Mouse (Mus musculus): Measurements from ENCODE around the gene Rad51b. TPM values are rescaled to one million over a fixed set of nuclear protein-coding genes. Genes with fewer than 3 reads are reported as not detected.

Rad51b gene
- polyA plus RNA-seq, 1 experiment from 2014 or later, result 2.7 TPM

DNA sequence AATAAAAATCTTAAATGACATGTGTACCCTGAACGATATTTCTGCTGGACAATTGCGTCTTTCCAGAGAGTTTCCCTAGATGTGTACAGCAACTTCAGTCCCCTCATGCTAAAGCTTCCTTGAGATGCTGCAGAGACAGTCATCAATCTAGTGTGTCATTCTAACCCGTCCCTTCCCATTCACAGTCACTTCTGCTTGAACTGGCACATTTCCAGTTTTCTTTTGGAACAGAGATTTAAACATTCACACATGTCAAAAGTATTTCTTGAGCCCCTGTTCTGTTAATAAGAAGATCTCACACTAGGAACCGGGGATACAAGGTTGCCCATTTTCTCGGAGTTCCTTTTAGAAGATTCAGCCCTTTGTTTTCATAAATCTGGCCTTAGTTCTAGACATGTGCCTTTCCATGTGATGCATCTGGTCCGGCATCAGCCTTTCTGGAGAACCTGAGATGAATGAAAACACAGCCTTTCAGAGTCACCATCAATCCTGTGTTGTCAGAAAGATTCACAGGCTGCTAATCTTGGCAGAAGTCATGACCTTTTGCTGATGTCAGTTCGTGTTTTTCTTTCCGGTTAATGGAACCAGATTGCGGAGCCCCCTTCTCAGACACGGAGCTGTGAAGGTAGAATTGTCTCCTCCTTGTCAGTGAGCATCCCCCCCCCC, 448.9 kb downstream of the Rad51b start:
- H3K4me2 ChIP-seq (ENCODE audit: low read length), result no peak overlapping the region
- no peak overlapping the region for H3K4me3 ChIP-seq (ENCODE audit: low read length)
- H3K27me3 ChIP-seq (replicated peaks; ENCODE audit: control insufficient read depth, insufficient read depth, low read length), result no peaks in the 10 kb centered on the region
- no peak for ATAC-seq
- no peaks in the 10 kb centered on the region for H3K9me3 ChIP-seq (ENCODE audit: control insufficient read depth, low read length)
- 28% methylated on average over 10 of the region's 10 CpGs for WGBS
- no peak overlapping the region for H3K9ac ChIP-seq (ENCODE audit: low read depth, low read length)
- H3K27ac ChIP-seq (ENCODE audit: low read depth, low read length), result no peak overlapping the region
- H3K36me3 ChIP-seq (ENCODE audit: control insufficient read depth, insufficient read depth, low read length), result no peaks in the 10 kb centered on the region
- peaks cover 15% of the 10 kb centered on the region for H3K4me1 ChIP-seq (ENCODE audit: control insufficient read depth, insufficient read depth, low read depth, low read length)

DNA sequence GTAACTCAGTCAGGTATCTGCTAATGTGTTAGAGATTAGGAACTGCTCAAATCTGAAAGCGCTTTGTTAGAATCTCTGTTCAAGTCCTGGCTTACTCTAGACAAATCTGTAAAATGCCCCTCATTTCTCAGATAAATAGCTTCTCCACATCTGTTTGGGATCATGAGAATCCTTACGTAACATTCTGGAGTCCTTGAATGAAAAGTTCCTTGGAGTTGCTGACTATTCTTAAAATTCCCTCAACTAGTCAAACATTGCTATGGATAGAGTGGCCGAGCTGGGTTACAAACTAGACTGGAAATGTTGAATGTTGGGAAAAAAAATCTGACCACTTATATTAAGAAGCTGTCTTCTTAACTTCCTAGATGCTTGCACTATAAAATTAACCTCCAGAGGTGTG, 450.5 kb downstream of the Rad51b start:
- Histone ChIP-seq H3K4me3 (ENCODE audit: low read length) (no peak overlapping the region), H3K27me3 (replicated peaks; ENCODE audit: control insufficient read depth, insufficient read depth, low read length) (no peaks in the 10 kb centered on the region), H3K36me3 (ENCODE audit: control insufficient read depth, insufficient read depth, low read length) (no peaks in the 10 kb centered on the region), H3K9ac (ENCODE audit: low read depth, low read length) (no peak overlapping the region), H3K27ac (ENCODE audit: low read depth, low read length) (no peak overlapping the region), H3K4me1 (ENCODE audit: control insufficient read depth, insufficient read depth, low read depth, low read length) (peaks cover 27% of the 10 kb centered on the region), H3K4me2 (ENCODE audit: low read length) (no peak overlapping the region), H3K9me3 (ENCODE audit: control insufficient read depth, low read length) (no peaks in the 10 kb centered on the region)
- ATAC-seq, result no peak
- WGBS, result 92% methylated on average over 3 of the region's 3 CpGs

DNA sequence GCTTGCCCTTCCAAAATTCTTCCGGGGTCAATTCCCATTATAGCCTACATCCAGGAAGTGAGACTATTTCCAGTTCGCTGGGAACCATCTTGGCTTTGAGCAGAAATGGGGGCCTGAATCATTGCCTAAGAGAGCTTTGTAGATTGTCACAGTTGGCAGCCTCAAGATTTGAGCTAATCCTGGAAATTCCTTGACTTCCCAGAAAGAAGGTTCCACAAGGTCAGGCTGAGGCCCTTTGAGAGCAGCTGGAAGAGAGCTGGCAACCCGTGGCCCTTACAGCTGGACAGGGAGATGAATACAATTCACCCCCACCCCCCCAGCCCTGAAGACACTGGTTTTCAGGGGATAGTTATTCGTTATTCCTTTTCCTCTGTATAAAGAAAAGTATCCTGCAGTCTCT, 451.8 kb downstream of the Rad51b start:
- Histone ChIP-seq H3K9me3 (ENCODE audit: control insufficient read depth, low read length) (no peaks in the 10 kb centered on the region), H3K27me3 (replicated peaks; ENCODE audit: control insufficient read depth, insufficient read depth, low read length) (no peaks in the 10 kb centered on the region), H3K4me2 (ENCODE audit: low read length) (no peak overlapping the region), H3K4me3 (ENCODE audit: low read length) (no peak overlapping the region), H3K4me1 (ENCODE audit: control insufficient read depth, insufficient read depth, low read depth, low read length) (peaks cover 27% of the 10 kb centered on the region), H3K27ac (ENCODE audit: low read depth, low read length) (no peak overlapping the region), H3K9ac (ENCODE audit: low read depth, low read length) (no peak overlapping the region), H3K36me3 (ENCODE audit: control insufficient read depth, insufficient read depth, low read length) (no peaks in the 10 kb centered on the region)
- no peak for ATAC-seq
- WGBS, result 42% methylated on average over 4 of the region's 4 CpGs

DNA sequence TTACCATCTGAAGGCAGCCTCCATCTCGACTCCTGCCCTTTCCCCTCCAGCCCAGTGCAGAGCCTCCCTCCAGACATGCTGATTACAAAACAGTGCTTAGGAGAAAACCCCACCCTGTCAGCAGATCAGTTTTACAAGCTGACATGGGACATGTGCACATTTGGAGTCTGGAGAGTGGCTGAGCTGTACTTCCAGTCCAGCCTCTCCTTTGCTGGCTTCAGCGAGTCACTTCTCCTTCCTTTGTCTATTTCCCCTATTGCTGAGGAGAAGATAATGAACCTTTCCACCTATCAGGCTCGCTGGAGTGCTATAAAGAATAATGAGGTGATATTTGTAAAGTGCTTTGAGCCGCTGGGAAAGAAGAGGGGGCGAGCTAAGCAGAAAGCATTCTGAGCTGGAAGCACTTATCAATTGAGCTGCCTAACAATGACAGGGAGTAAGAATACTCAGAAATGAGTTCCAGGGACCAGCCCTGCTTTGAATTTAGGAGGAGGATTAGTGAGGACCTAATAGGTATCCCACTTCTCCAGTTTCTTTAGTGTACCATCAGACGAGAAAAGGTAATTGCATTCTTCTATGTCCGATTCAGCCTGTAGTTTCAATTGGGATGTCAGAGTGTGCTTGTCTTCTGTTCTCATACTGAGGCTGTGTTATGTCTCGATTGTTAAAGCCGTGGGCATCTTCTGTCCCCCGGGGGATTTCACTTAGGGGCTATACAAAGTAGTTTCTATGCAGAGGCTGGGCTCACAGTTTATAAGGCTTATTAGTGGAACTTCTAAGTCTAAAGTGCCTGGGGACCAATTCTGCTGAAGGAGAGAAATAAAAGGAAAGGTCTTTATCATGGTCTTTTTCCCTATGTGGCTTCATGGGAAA, 453.4 kb downstream of the Rad51b start:
- Histone ChIP-seq H3K4me3 (ENCODE audit: low read length) (no peak overlapping the region), H3K36me3 (ENCODE audit: control insufficient read depth, insufficient read depth, low read length) (no peaks in the 10 kb centered on the region), H3K9me3 (ENCODE audit: control insufficient read depth, low read length) (no peaks in the 10 kb centered on the region), H3K9ac (ENCODE audit: low read depth, low read length) (0 out of 2 replicates have a peak overlapping the region, but pooled peaks have one; percentile 20), H3K27ac (ENCODE audit: low read depth, low read length) (peak overlapping the region; percentile 26), H3K27me3 (replicated peaks; ENCODE audit: control insufficient read depth, insufficient read depth, low read length) (no peaks in the 10 kb centered on the region), H3K4me1 (ENCODE audit: control insufficient read depth, insufficient read depth, low read depth, low read length) (peaks cover 27% of the 10 kb centered on the region), H3K4me2 (ENCODE audit: low read length) (no peak overlapping the region)
- ATAC-seq, result peak; percentile 82
- 8% methylated on average over 10 of the region's 10 CpGs for WGBS

DNA sequence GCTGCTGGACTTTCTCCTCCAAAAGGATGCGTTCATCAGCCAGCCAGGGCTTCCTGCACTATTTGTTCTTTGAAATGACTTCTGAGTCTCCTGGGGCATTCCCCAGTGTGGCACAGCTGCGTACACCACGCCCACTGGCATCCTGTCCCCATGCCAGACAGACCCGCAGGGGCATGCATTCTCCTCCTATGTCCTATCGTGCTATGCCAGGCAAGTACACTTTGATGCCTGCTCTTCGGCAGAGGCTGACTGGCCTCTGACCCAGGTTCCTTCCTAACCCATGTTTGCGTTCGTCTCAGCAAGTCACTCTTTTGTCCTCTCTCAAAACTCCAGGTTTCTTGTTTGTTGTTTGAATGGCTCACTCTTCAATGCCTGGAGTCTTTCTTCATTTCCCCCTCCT, 454.7 kb downstream of the Rad51b start:
- Histone ChIP-seq H3K27me3 (replicated peaks; ENCODE audit: control insufficient read depth, insufficient read depth, low read length) (no peaks in the 10 kb centered on the region), H3K36me3 (ENCODE audit: control insufficient read depth, insufficient read depth, low read length) (no peaks in the 10 kb centered on the region), H3K9ac (ENCODE audit: low read depth, low read length) (no peak overlapping the region), H3K27ac (ENCODE audit: low read depth, low read length) (0 out of 2 replicates have a peak overlapping the region, but pooled peaks have one; percentile 30), H3K4me3 (ENCODE audit: low read length) (no peak overlapping the region), H3K4me1 (ENCODE audit: control insufficient read depth, insufficient read depth, low read depth, low read length) (peaks cover 27% of the 10 kb centered on the region), H3K9me3 (ENCODE audit: control insufficient read depth, low read length) (no peaks in the 10 kb centered on the region), H3K4me2 (ENCODE audit: low read length) (no peak overlapping the region)
- 0 out of 2 replicates have a peak, but pooled peaks have one; percentile 51 for ATAC-seq
- WGBS, result under 1% methylated on average over 8 of the region's 8 CpGs

DNA sequence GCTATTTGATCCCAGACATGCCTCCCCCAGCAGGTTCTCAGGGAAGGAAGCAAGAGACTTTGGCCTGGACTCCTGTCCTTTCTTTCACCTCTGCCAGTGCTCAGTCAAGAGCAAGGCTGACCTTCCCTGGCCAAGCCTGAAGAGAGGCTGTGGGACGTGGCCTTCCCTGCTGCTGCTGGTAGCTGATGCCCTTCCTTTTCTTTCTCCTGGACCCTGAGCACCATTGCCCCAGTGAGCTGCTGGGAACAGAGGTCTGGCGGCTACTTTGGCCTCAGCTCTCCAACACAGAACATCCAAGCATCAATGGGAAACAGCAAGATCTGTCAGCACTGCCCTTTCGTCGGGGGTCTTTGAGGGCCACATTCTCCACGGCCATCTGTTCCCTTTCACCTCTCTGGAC, 455.1 kb downstream of the Rad51b start:
- H3K36me3 ChIP-seq (ENCODE audit: control insufficient read depth, insufficient read depth, low read length), result no peaks in the 10 kb centered on the region
- H3K9me3 ChIP-seq (ENCODE audit: control insufficient read depth, low read length), result no peaks in the 10 kb centered on the region
- H3K4me3 ChIP-seq (ENCODE audit: low read length), result no peak overlapping the region
- WGBS, result 14% methylated on average over 5 of the region's 5 CpGs
- H3K4me2 ChIP-seq (ENCODE audit: low read length), result no peak overlapping the region
- no peak for ATAC-seq
- no peaks in the 10 kb centered on the region for H3K27me3 ChIP-seq (replicated peaks; ENCODE audit: control insufficient read depth, insufficient read depth, low read length)
- H3K4me1 ChIP-seq (ENCODE audit: control insufficient read depth, insufficient read depth, low read depth, low read length), result peaks cover 27% of the 10 kb centered on the region
- H3K27ac ChIP-seq (ENCODE audit: low read depth, low read length), result no peak overlapping the region
- H3K9ac ChIP-seq (ENCODE audit: low read depth, low read length), result no peak overlapping the region

DNA sequence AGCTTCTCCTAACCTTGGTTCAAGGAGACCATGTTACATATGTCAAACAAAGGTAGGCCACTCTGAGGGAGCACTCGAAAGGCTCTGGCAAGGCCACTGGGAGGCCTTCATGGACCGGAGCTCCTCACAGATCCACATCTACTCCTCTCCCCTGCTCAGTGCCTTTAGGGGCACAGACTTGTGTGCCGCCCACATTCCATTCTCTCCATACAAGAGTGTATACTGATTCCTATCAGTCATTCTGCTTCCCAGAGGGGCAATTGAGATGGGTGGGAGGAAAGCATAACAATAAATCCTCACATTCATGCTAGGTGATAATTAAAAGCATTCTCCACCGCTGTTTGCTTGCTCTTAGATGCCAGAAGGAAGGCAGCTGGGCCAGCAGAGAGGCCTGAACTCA, 458.5 kb downstream of the Rad51b start:
- Histone ChIP-seq H3K4me2 (ENCODE audit: low read length) (no peak overlapping the region), H3K4me3 (ENCODE audit: low read length) (no peak overlapping the region), H3K36me3 (ENCODE audit: control insufficient read depth, insufficient read depth, low read length) (no peaks in the 10 kb centered on the region), H3K9me3 (ENCODE audit: control insufficient read depth, low read length) (no peaks in the 10 kb centered on the region), H3K9ac (ENCODE audit: low read depth, low read length) (no peak overlapping the region), H3K27me3 (replicated peaks; ENCODE audit: control insufficient read depth, insufficient read depth, low read length) (no peaks in the 10 kb centered on the region), H3K4me1 (ENCODE audit: control insufficient read depth, insufficient read depth, low read depth, low read length) (peaks cover 16% of the 10 kb centered on the region), H3K27ac (ENCODE audit: low read depth, low read length) (no peak overlapping the region)
- 71% methylated on average over 4 of the region's 4 CpGs for WGBS
- ATAC-seq, result no peak

DNA sequence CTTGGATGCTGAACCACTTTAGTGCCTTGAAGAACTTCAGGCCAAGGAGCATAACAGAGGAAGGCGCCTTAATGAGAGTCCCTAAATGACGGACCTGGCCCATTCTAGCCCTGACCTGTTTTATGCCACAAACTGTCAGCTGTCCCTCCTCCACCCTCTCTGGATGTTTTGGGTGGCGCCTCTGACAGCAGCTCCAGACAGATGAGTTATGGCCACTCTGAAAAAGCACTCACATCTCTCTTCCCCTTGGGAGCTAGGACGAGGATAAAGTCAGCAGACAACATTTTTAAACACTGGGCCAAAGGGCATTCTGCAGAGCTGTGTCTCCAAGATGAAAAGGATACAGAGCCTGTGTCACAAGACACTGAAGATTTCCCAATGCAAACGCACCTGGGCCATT, 459.3 kb downstream of the Rad51b start:
- Histone ChIP-seq H3K4me3 (ENCODE audit: low read length) (no peak overlapping the region), H3K27ac (ENCODE audit: low read depth, low read length) (no peak overlapping the region), H3K4me2 (ENCODE audit: low read length) (no peak overlapping the region), H3K27me3 (replicated peaks; ENCODE audit: control insufficient read depth, insufficient read depth, low read length) (no peaks in the 10 kb centered on the region), H3K36me3 (ENCODE audit: control insufficient read depth, insufficient read depth, low read length) (no peaks in the 10 kb centered on the region), H3K4me1 (ENCODE audit: control insufficient read depth, insufficient read depth, low read depth, low read length) (peaks cover 9% of the 10 kb centered on the region), H3K9ac (ENCODE audit: low read depth, low read length) (no peak overlapping the region), H3K9me3 (ENCODE audit: control insufficient read depth, low read length) (no peaks in the 10 kb centered on the region)
- no peak for ATAC-seq
- WGBS, result 76% methylated on average over 5 of the region's 5 CpGs

DNA sequence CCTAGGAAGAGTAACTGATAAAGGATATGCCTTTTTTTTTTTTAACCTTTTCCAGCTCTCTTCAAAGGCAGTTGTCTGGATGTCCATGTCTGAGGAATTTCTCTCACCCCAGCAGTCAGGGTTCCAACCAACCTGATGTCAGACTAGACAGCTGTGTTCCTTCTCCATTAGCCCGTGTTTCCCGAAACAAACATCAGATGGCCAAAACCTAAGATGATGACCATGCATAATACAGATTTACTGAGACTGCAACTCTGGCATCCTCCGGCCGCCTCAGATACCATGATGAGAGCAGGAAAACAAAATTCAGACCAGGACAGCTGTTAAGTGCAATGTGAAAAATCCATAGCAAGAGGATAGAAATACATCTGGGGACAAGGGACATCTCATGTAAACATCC, 460.7 kb downstream of the Rad51b start:
- Histone ChIP-seq H3K4me2 (ENCODE audit: low read length) (no peak overlapping the region), H3K4me1 (ENCODE audit: control insufficient read depth, insufficient read depth, low read depth, low read length) (no peaks in the 10 kb centered on the region; the same call in 1 of the 2 replicates), H3K4me3 (ENCODE audit: low read length) (no peak overlapping the region), H3K9me3 (ENCODE audit: control insufficient read depth, low read length) (no peaks in the 10 kb centered on the region), H3K36me3 (ENCODE audit: control insufficient read depth, insufficient read depth, low read length) (no peaks in the 10 kb centered on the region), H3K27me3 (replicated peaks; ENCODE audit: control insufficient read depth, insufficient read depth, low read length) (no peaks in the 10 kb centered on the region), H3K27ac (ENCODE audit: low read depth, low read length) (no peak overlapping the region), H3K9ac (ENCODE audit: low read depth, low read length) (no peak overlapping the region)
- no peak for ATAC-seq
- WGBS, result 75% methylated on average over 4 of the region's 4 CpGs
